ENCODE assay signal across 13 mouse cellular contexts in the genomic region with DNA sequence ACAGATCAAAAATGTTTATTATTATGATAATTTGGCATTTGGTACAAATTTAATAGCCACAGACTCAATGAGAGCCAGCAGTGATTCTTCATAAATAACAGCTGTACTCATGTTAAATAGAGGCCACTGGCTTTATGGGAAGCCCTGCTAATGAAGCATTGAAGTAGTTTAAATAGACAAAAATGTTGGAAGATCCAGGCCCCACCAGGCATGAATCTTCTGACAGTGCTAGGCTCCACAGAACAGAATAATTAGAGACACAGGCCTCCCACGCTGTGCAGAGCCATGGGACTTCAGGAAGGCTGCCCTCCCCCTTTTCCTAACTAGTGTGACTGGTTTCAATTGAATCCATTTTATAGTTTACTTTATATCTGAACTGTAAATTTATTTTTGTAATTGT. TPM values are rescaled to one million over a fixed set of nuclear protein-coding genes. Genes with fewer than 3 reads are reported as not detected.
DNase-seq lines count a peak whose midpoint lies in the region; ATAC-seq and TF ChIP-seq lines count a peak whose summit lies in the region.
"Had no signal": no experiment of that assay in that cellular context is flagged by ENCODE, and none has a peak within 500 bp of the region (broad histone marks: within the 10 kb centered on the region; RNA-seq: fewer than 3 reads in every experiment).

No protein-coding gene starts in this region.

- TF ChIP-seq EP300 in stomach, postnatal 0 days (optimal IDR thresholded peaks at IDR 0.05), result no peak

- H3K27me3 ChIP-seq in embryonic facial prominence, embryonic 12.5 days, result no peaks in the 10 kb centered on the region
- H3K27me3 ChIP-seq in embryonic facial prominence, embryonic 10.5 days (replicated peaks; ENCODE audit: low read depth, poor library complexity, severe bottlenecking), result no peaks in the 10 kb centered on the region
- no peaks in the 10 kb centered on the region for H3K27me3 ChIP-seq in stomach, embryonic 14.5 days (ENCODE audit: control insufficient read depth, insufficient read depth, low read length)
- no peaks in the 10 kb centered on the region for H3K27me3 ChIP-seq in stomach, postnatal 0 days (ENCODE audit: control insufficient read depth, insufficient read depth, low read length)
- H3K27me3 ChIP-seq: limb, embryonic 15.5 days had no signal

- no peak overlapping the region for H3K4me2 ChIP-seq in embryonic facial prominence, embryonic 12.5 days (replicated peaks)
- H3K4me2 ChIP-seq in stomach, embryonic 14.5 days (replicated peaks; ENCODE audit: low read depth, low read length), result no peak overlapping the region
- no peak overlapping the region for H3K4me2 ChIP-seq in stomach, postnatal 0 days (replicated peaks; ENCODE audit: low read depth)
- H3K4me2 ChIP-seq: limb, embryonic 15.5 days had no signal

- H3K4me3 ChIP-seq in embryonic facial prominence, embryonic 12.5 days, result no peak overlapping the region
- H3K4me3 ChIP-seq in embryonic facial prominence, embryonic 10.5 days, result no peak overlapping the region
- H3K4me3 ChIP-seq in stomach, embryonic 14.5 days (ENCODE audit: low read depth, low read length), result no peak overlapping the region
- no peak overlapping the region for H3K4me3 ChIP-seq in stomach, postnatal 0 days (ENCODE audit: low read depth, low read length)
- H3K4me3 ChIP-seq: heart, embryonic 10.5 days; left cerebral cortex, adult 2 months; limb, embryonic 15.5 days had no signal

- peaks cover 3% of the 10 kb centered on the region; the same call in 1 of the 2 replicates for H3K4me1 ChIP-seq in embryonic facial prominence, embryonic 12.5 days
- no peaks in the 10 kb centered on the region; the same call in 1 of the 2 replicates for H3K4me1 ChIP-seq in embryonic facial prominence, embryonic 10.5 days
- no peaks in the 10 kb centered on the region for H3K4me1 ChIP-seq in stomach, embryonic 14.5 days (ENCODE audit: control insufficient read depth, insufficient read depth, low read length)
- H3K4me1 ChIP-seq in stomach, postnatal 0 days (replicated peaks; ENCODE audit: control insufficient read depth, insufficient read depth), result no peaks in the 10 kb centered on the region
- H3K4me1 ChIP-seq: heart, embryonic 10.5 days had no signal

- no peak for TF ChIP-seq CTCF in stomach, postnatal 0 days (IDR thresholded peaks at IDR 0.05; ENCODE audit: low read depth)

- no peaks in the 10 kb centered on the region for H3K36me3 ChIP-seq in embryonic facial prominence, embryonic 12.5 days
- H3K36me3 ChIP-seq in embryonic facial prominence, embryonic 10.5 days (replicated peaks), result no peaks in the 10 kb centered on the region
- no peaks in the 10 kb centered on the region for H3K36me3 ChIP-seq in stomach, embryonic 14.5 days (ENCODE audit: control insufficient read depth, insufficient read depth, low read length)
- no peaks in the 10 kb centered on the region for H3K36me3 ChIP-seq in stomach, postnatal 0 days (ENCODE audit: control insufficient read depth, insufficient read depth, low read length)
- H3K36me3 ChIP-seq: heart, embryonic 10.5 days; limb, embryonic 15.5 days had no signal

- no peaks in the 10 kb centered on the region for H3K9me3 ChIP-seq in embryonic facial prominence, embryonic 12.5 days
- no peaks in the 10 kb centered on the region for H3K9me3 ChIP-seq in embryonic facial prominence, embryonic 10.5 days
- H3K9me3 ChIP-seq in stomach, embryonic 14.5 days (ENCODE audit: control insufficient read depth, low read depth, low read length), result no peaks in the 10 kb centered on the region
- H3K9me3 ChIP-seq in stomach, postnatal 0 days (ENCODE audit: control insufficient read depth, low read length), result no peaks in the 10 kb centered on the region
- H3K9me3 ChIP-seq: heart, embryonic 10.5 days; limb, embryonic 15.5 days had no signal

- ATAC-seq in embryonic facial prominence, embryonic 12.5 days (ENCODE audit: insufficient number of reproducible peaks, insufficient read depth, low FRiP score, low TSS enrichment), result no peak
- peak; percentile 67; the same call in 1 of the 2 replicates for ATAC-seq in stomach, embryonic 14.5 days (ENCODE audit: insufficient number of reproducible peaks, insufficient read depth, low FRiP score, low read depth)
- no peak for ATAC-seq in stomach, postnatal 0 days (ENCODE audit: low FRiP score, low TSS enrichment)

- DNase-seq in embryonic facial prominence, embryonic 10.5 days (ENCODE audit: low spot score), result no peak
- peak; percentile 17 for DNase-seq in kidney, postnatal 10 days
- DNase-seq in kidney, adult 9 months, result no peak
- no peak for DNase-seq in stomach, postnatal 0 days (ENCODE audit: low spot score)
- no peak for DNase-seq in urinary bladder, postnatal 14 days (ENCODE audit: low spot score)
- DNase-seq in adipocyte (ENCODE audit: low spot score), result no peak
- DNase-seq: cerebellum, postnatal 14 days; heart, postnatal 4 days had no signal

- H3K27ac ChIP-seq in embryonic facial prominence, embryonic 12.5 days, result 0 out of 2 replicates have a peak overlapping the region, but pooled peaks have one; percentile 42
- H3K27ac ChIP-seq in embryonic facial prominence, embryonic 10.5 days (replicated peaks), result no peak overlapping the region
- H3K27ac ChIP-seq in stomach, embryonic 14.5 days (ENCODE audit: low read length), result no peak overlapping the region
- H3K27ac ChIP-seq in stomach, postnatal 0 days (replicated peaks), result no peak overlapping the region
- H3K27ac ChIP-seq: heart, embryonic 10.5 days; left cerebral cortex, adult 2 months had no signal

- 33% methylated on average over 1 of the region's 1 CpGs for WGBS in embryonic facial prominence, embryonic 12.5 days
- WGBS in embryonic facial prominence, embryonic 10.5 days, result 36% methylated on average over 1 of the region's 1 CpGs
- 61% methylated on average over 1 of the region's 1 CpGs for WGBS in stomach, embryonic 14.5 days
- 25% methylated on average over 1 of the region's 1 CpGs for WGBS in stomach, postnatal 0 days

- H3K9ac ChIP-seq in embryonic facial prominence, embryonic 12.5 days, result no peak overlapping the region
- no peak overlapping the region for H3K9ac ChIP-seq in stomach, embryonic 14.5 days (replicated peaks; ENCODE audit: low read depth, low read length)
- no peak overlapping the region for H3K9ac ChIP-seq in stomach, postnatal 0 days (ENCODE audit: low read length)
- H3K9ac ChIP-seq: limb, embryonic 15.5 days had no signal

RNA-seq across cellular contexts. Expression of a gene that starts 11.8 kb away (rescaled TPM):
- 3.2 and 3.9 TPM in 2 replicates for polyA plus RNA-seq in embryonic facial prominence, embryonic 12.5 days (2016; fragmentation: Nextera tagmentation; extraction: Ambion mirVana)
- 1.0 and 1.7 TPM in 2 replicates for polyA plus RNA-seq in embryonic facial prominence, embryonic 10.5 days (2016; fragmentation: Nextera tagmentation; extraction: Ambion mirVana)
- polyA plus RNA-seq in stomach, embryonic 14.5 days (2014; fragmentation: Nextera tagmentation; extraction: Ambion mirVana), result 1.8 and 2.1 TPM in 2 replicates
- polyA plus RNA-seq in stomach, postnatal 0 days (2015; fragmentation: Nextera tagmentation; extraction: Ambion mirVana), result 0.62 and 0.79 TPM in 2 replicates
